Mouse (Mus musculus) lung, postnatal 0 days (tissue): ENCODE measurements around the gene Zfp748. TPM values are rescaled to one million over a fixed set of nuclear protein-coding genes. Genes with fewer than 3 reads are reported as not detected.
A peak's percentile ranks its signal among the peaks of the same experiment; 100 is the strongest.

Source experiments
- ATAC-seq: fragments of 200-750 bp; cut with Nextera tagmentation; 2 replicates; pipeline ENCODE4 v1.8.0; 2017; ENCODE audit warnings: moderate library complexity
- DNase-seq: peaks from one replicate; pipeline ENCODE4 v3.0.0-alpha.2; 2016; ENCODE audit warnings: low spot score
- H3K27ac ChIP-seq: fragments of 300-500 bp; sonication (generic); 2 replicates; pipeline ENCODE4 v1.5.1; 2014; ENCODE audit warnings: antibody characterized with exemption, mild to moderate bottlenecking, low read length, mixed read lengths
- H3K27me3 ChIP-seq: fragments of 300-500 bp; sonication (generic); replicated peaks from 2 replicates; pipeline ENCODE4 v1.6.1; 2014; ENCODE audit warnings: low read length, mixed read lengths; ENCODE audit not compliant: insufficient read depth
- H3K36me3 ChIP-seq: fragments of 300-500 bp; sonication (generic); 2 replicates; pipeline ENCODE4 v1.6.1; 2014; ENCODE audit warnings: low read length, mixed read lengths; ENCODE audit not compliant: insufficient read depth
- H3K4me1 ChIP-seq: fragments of 300-500 bp; sonication (generic); 2 replicates; pipeline ENCODE4 v1.6.1; 2014; ENCODE audit warnings: antibody characterized with exemption, low read depth, low read length, mixed read lengths; ENCODE audit not compliant: insufficient read depth
- H3K4me2 ChIP-seq: fragments of 300-500 bp; sonication (generic); replicated peaks from 2 replicates; pipeline ENCODE4 v1.6.1; 2014; ENCODE audit warnings: low read depth, mild to moderate bottlenecking, low read length, moderate library complexity, mixed read lengths
- H3K4me3 ChIP-seq: fragments of 300-500 bp; sonication (generic); 2 replicates; pipeline ENCODE4 v1.5.1; 2014; ENCODE audit warnings: low read depth, low read length
- H3K9ac ChIP-seq: fragments of 300-500 bp; sonication (generic); replicated peaks from 2 replicates; pipeline ENCODE4 v1.6.1; 2014; ENCODE audit warnings: low read depth, mild to moderate bottlenecking
- H3K9me3 ChIP-seq: fragments of 300-500 bp; sonication (generic); 2 replicates; pipeline ENCODE4 v1.6.1; 2016; ENCODE audit warnings: low read length, mixed read lengths
- CTCF ChIP-seq: IDR thresholded peaks from 2 replicates; pipeline ENCODE4 v1.5.1; 2016; ENCODE audit warnings: antibody characterized with exemption, mild to moderate bottlenecking
- EP300 ChIP-seq: IDR thresholded peaks from 2 replicates; pipeline ENCODE4 v1.6.1; 2016; ENCODE audit warnings: antibody characterized with exemption, mild to moderate bottlenecking, control low read depth
- WGBS: fragments of 180-500 bp; shearing (Covaris S2); extraction: QIAGEN DNeasy Blood & Tissue Kit; methylation state at CpG from one replicate; pipeline ENCODE4 v1.1.7; 2014; 5-methylcytosine and 5-hydroxymethylcytosine counted together
- polyA plus RNA-seq: library from polyadenylated mRNA; unstranded; fragments of >200 nt; fragmentation: Nextera tagmentation; extraction: Ambion mirVana; gene quantifications from 2 replicates; pipeline ENCODE4 v1.2.1, GENCODE M21; 2015

Zfp748 gene
- polyA plus RNA-seq = 5.5 and 6.7 TPM in 2 replicates

GRCm38 (mm10) chr13:67553730-67554129 is at the start of gene Zfp748:
Gene Zfp748, minus strand, starts transcription at chr13:67553830.
- no peaks in the 10 kb centered on the region for H3K9me3 ChIP-seq
- WGBS = 75% methylated on average over 4 of the region's 4 CpGs
- peak within 1 kb of the TSS; percentile 90 for H3K27ac ChIP-seq
- TF ChIP-seq CTCF (no peak), EP300 (no peak)
- H3K4me2 ChIP-seq = peak within 1 kb of the TSS; percentile 68
- no peaks in the 10 kb centered on the region for H3K27me3 ChIP-seq
- DNase-seq = no peak
- no peaks in the 10 kb centered on the region for H3K36me3 ChIP-seq
- H3K9ac ChIP-seq = peak within 1 kb of the TSS; percentile 79
- H3K4me3 ChIP-seq = peak within 1 kb of the TSS; percentile 87
- ATAC-seq = no peak
- H3K4me1 ChIP-seq = peaks cover 8% of the 10 kb centered on the region

DNA sequence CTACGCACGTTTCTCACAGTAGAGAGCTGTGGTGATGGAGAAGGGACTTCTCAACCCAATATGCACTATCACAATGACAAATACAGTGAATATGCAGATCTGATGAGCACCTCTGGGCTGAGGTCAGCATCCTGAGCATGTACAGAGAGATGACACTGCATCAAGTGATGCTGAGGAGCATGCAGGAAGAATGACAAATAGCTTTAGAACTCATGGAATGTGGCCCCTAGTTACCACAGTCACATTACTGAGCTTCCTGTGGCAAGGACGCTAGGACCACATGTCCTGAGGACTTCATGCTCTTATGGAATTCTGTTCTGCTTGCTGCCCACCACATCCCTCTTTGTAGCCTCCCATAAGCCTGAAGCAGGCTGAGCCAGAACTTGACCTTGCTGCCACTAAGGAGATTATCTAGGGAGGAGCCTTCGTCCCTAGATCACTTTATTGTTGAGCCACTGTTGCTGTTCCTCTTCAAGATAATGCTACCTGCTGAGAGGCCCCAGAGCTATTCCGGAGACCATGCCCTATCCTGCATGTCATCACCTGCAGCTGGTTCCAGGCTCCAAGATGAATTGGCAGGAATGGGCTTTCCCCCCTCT is 19.1 kb upstream of the Zfp748 start:
- Histone ChIP-seq H3K4me3 (no peak overlapping the region), H3K4me2 (no peak overlapping the region), H3K4me1 (no peaks in the 10 kb centered on the region), H3K27me3 (no peaks in the 10 kb centered on the region), H3K9me3 (no peaks in the 10 kb centered on the region), H3K36me3 (no peaks in the 10 kb centered on the region), H3K9ac (no peak overlapping the region), H3K27ac (no peak overlapping the region)
- no peak for ATAC-seq
- WGBS = 74% methylated on average over 5 of the region's 5 CpGs
- TF ChIP-seq CTCF = no peak
- TF ChIP-seq EP300 = no peak
- no peak for DNase-seq

- H3K27ac ChIP-seq = peak overlapping the region; percentile 90
- no peaks in the 10 kb centered on the region for H3K9me3 ChIP-seq
- TF ChIP-seq EP300 (no peak), CTCF (no peak)
- H3K4me2 ChIP-seq = peak overlapping the region; percentile 68
- peak overlapping the region; percentile 79 for H3K9ac ChIP-seq
- no peaks in the 10 kb centered on the region for H3K27me3 ChIP-seq
- ATAC-seq = peak; percentile 99
- under 1% methylated on average over 44 of the region's 44 CpGs for WGBS
- no peaks in the 10 kb centered on the region for H3K36me3 ChIP-seq
- DNase-seq = peak; percentile 96
- peaks cover 8% of the 10 kb centered on the region for H3K4me1 ChIP-seq
- H3K4me3 ChIP-seq = peak overlapping the region; percentile 87
Measured at GRCm38 (mm10) chr13:67552505-67553346, 904 bp downstream of the Zfp748 start.

DNA sequence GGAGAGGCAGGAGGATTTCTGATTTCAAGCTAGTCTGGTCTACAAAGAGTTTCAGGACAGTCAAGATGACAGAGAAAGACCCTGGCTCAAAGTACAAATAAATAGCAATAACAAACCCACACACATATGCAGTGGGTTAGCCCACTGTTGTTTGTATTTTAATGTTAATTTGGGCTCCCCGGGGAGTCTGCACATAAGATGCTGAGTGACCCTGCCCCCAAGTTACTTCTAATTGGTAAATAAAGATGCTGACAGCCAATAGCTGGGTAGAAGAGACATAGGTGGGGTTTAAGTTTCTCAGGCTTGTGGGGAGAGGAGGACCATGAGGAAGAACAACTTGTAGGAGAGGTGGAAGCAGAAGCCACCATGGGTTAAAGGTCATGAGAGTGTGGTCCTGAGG is 7.7 kb downstream of the Zfp748 start:
- Histone ChIP-seq H3K27ac (no peak overlapping the region), H3K27me3 (no peaks in the 10 kb centered on the region), H3K36me3 (peaks cover 18% of the 10 kb centered on the region), H3K4me1 (no peaks in the 10 kb centered on the region), H3K9me3 (no peaks in the 10 kb centered on the region), H3K4me3 (no peak overlapping the region), H3K9ac (no peak overlapping the region), H3K4me2 (no peak overlapping the region)
- DNase-seq = no peak
- ATAC-seq = no peak
- WGBS = 84% methylated on average over 1 of the region's 1 CpGs
- TF ChIP-seq CTCF (no peak), EP300 (no peak)

GRCm38 (mm10) chr13:67527049-67527730 is 26.4 kb downstream of the Zfp748 start:
- Histone ChIP-seq H3K4me2 (no peak overlapping the region), H3K4me1 (no peaks in the 10 kb centered on the region), H3K36me3 (no peaks in the 10 kb centered on the region), H3K9me3 (no peaks in the 10 kb centered on the region), H3K27me3 (no peaks in the 10 kb centered on the region), H3K27ac (no peak overlapping the region), H3K4me3 (no peak overlapping the region), H3K9ac (no peak overlapping the region)
- DNase-seq = no peak
- ATAC-seq = no peak
- TF ChIP-seq CTCF (no peak), EP300 (no peak)
- 77% methylated on average over 3 of the region's 3 CpGs for WGBS
